Mouse (Mus musculus): ENCODE data around the gene 4933425L06Rik. TPM values are rescaled to one million over a fixed set of nuclear protein-coding genes. Genes with fewer than 3 reads are reported as not detected.

Gene 4933425L06Rik
- polyA plus RNA-seq, 1 experiment from 2014 or later = not detected

GRCm38 (mm10) chr13:105150006-105150405, 68.1 kb downstream of the 4933425L06Rik start:
- Histone ChIP-seq H3K27ac (no peak overlapping the region), H3K27me3 (ENCODE audit: insufficient read depth, poor library complexity, severe bottlenecking) (no peaks in the 10 kb centered on the region), H3K4me1 (replicated peaks) (no peaks in the 10 kb centered on the region), H3K4me3 (no peak overlapping the region), H3K36me3 (no peaks in the 10 kb centered on the region), H3K9me3 (no peaks in the 10 kb centered on the region)
- 85% methylated on average over 3 of the region's 3 CpGs for WGBS
- DNase-seq (ENCODE audit: low spot score) = no peak

GRCm38 (mm10) chr13:105153955-105154354, 72.0 kb downstream of the 4933425L06Rik start:
- H3K27ac ChIP-seq = no peak overlapping the region
- 59% methylated on average over 4 of the region's 4 CpGs for WGBS

GRCm38 (mm10) chr13:105165441-105165840, 83.5 kb downstream of the 4933425L06Rik start:
- H3K4me3 ChIP-seq = no peak overlapping the region

More at GRCm38 (mm10) chr13:105153955-105154354, 72.0 kb downstream of the 4933425L06Rik start:
- Histone ChIP-seq H3K4me1 (replicated peaks) (no peaks in the 10 kb centered on the region), H3K4me3 (no peak overlapping the region), H3K9me3 (no peaks in the 10 kb centered on the region), H3K27me3 (ENCODE audit: insufficient read depth, poor library complexity, severe bottlenecking) (no peaks in the 10 kb centered on the region), H3K36me3 (no peaks in the 10 kb centered on the region)
- DNase-seq (ENCODE audit: low spot score) = peak; percentile 10

More at GRCm38 (mm10) chr13:105165441-105165840, 83.5 kb downstream of the 4933425L06Rik start:
- DNase-seq (ENCODE audit: low spot score) = no peak
- Histone ChIP-seq H3K27ac (no peak overlapping the region), H3K9me3 (no peaks in the 10 kb centered on the region), H3K27me3 (ENCODE audit: insufficient read depth, poor library complexity, severe bottlenecking) (no peaks in the 10 kb centered on the region), H3K36me3 (no peaks in the 10 kb centered on the region), H3K4me1 (replicated peaks) (no peaks in the 10 kb centered on the region)
- whole genome bisulfite sequencing = 83% methylated on average over 6 of the region's 6 CpGs

Other genes starting within 250 kb of the 4933425L06Rik start
- 0.34 TPM in 1 of 2 replicates, not detected in the other for gene Shisal2b, start 218.2 kb upstream of the 4933425L06Rik start, polyA plus RNA-seq (2016; fragmentation: Nextera tagmentation; extraction: Ambion mirVana)
- 0.66 and 1.0 TPM in 2 replicates for gene Rgs7bp, start 27.2 kb upstream of the 4933425L06Rik start, polyA plus RNA-seq (2016; fragmentation: Nextera tagmentation; extraction: Ambion mirVana)
- gene Rnf180, start 212.7 kb downstream of the 4933425L06Rik start, polyA plus RNA-seq (2016; fragmentation: Nextera tagmentation; extraction: Ambion mirVana) = 6.0 and 8.9 TPM in 2 replicates

Measured in hindbrain, embryonic 10.5 days (tissue).